ENCODE assay signal across 10 mouse cellular contexts in genomic region chr14:8216100-8216499, GRCm38 (mm10). TPM values are rescaled to one million over a fixed set of nuclear protein-coding genes. Genes with fewer than 3 reads are reported as not detected.
DNase-seq lines count a peak whose midpoint lies in the region; ATAC-seq and TF ChIP-seq lines count a peak whose summit lies in the region.
"Had no signal": no experiment of that assay in that cellular context is flagged by ENCODE, and none has a peak within 500 bp of the region (broad histone marks: within the 10 kb centered on the region; RNA-seq: fewer than 3 reads in every experiment).

No protein-coding gene starts in this region.

- H3K4me2 ChIP-seq in kidney, embryonic 14.5 days (replicated peaks; ENCODE audit: low read depth, low read length) = peak overlapping the region; percentile 84; the same call in 1 of the 2 replicates
- H3K4me2 ChIP-seq in liver, postnatal 0 days (ENCODE audit: low read depth, low read length) = peak overlapping the region; percentile 74

- no peaks in the 10 kb centered on the region for H3K27me3 ChIP-seq in kidney, embryonic 14.5 days (ENCODE audit: control insufficient read depth, insufficient read depth, low read length)
- H3K27me3 ChIP-seq in liver, postnatal 0 days (ENCODE audit: insufficient read depth, low read length) = no peaks in the 10 kb centered on the region

- WGBS in kidney, embryonic 14.5 days = 60% methylated on average over 5 of the region's 5 CpGs
- WGBS in liver, postnatal 0 days (ENCODE audit: insufficient replicate concordance) = 46% methylated on average over 5 of the region's 5 CpGs

- H3K27ac ChIP-seq in kidney, embryonic 14.5 days (ENCODE audit: low read depth, low read length) = no peak overlapping the region
- no peak overlapping the region for H3K27ac ChIP-seq in cortical plate, adult 2 months (ENCODE audit: insufficient read depth, low read length)
- 0 out of 2 replicates have a peak overlapping the region, but pooled peaks have one; percentile 1 for H3K27ac ChIP-seq in liver, postnatal 0 days (ENCODE audit: low read depth)

- no peaks in the 10 kb centered on the region for H3K36me3 ChIP-seq in kidney, embryonic 14.5 days (ENCODE audit: control insufficient read depth, insufficient read depth, low read length)
- H3K36me3 ChIP-seq in liver, postnatal 0 days (replicated peaks; ENCODE audit: insufficient read depth, low read length) = no peaks in the 10 kb centered on the region

- H3K4me1 ChIP-seq in kidney, embryonic 14.5 days (ENCODE audit: control insufficient read depth, insufficient read depth, low read length) = peaks cover 17% of the 10 kb centered on the region; the same call in 1 of the 2 replicates
- peaks cover 5% of the 10 kb centered on the region; the same call in 1 of the 2 replicates for H3K4me1 ChIP-seq in cortical plate, adult 2 months (ENCODE audit: control insufficient read depth, insufficient read depth, low read length)
- peaks cover 31% of the 10 kb centered on the region for H3K4me1 ChIP-seq in liver, postnatal 0 days (ENCODE audit: insufficient read depth)

- H3K9ac ChIP-seq in kidney, embryonic 14.5 days (ENCODE audit: low read depth, low read length) = no peak overlapping the region
- H3K9ac ChIP-seq in liver, postnatal 0 days (replicated peaks) = no peak overlapping the region

- no peak for TF ChIP-seq POLR2A in cortical plate, adult 2 months (IDR thresholded peaks at IDR 0.05; ENCODE audit: extremely low read depth, insufficient read depth, low read length)

- no peak for DNase-seq in kidney, adult 18-20 months
- DNase-seq in liver, postnatal 0 days = no peak
- no peak for DNase-seq in adrenal gland, postnatal 36 days
- DNase-seq in gastrocnemius, postnatal 4 days (ENCODE audit: low spot score in 2 of 2) = no peak

- no peaks in the 10 kb centered on the region for H3K9me3 ChIP-seq in kidney, embryonic 14.5 days (ENCODE audit: control insufficient read depth, low read length)
- H3K9me3 ChIP-seq in liver, postnatal 0 days (ENCODE audit: low read length) = no peaks in the 10 kb centered on the region

- no peak for TF ChIP-seq CTCF in cortical plate, adult 2 months (IDR thresholded peaks at IDR 0.05; ENCODE audit: extremely low read depth, insufficient read depth, low read length)
- TF ChIP-seq CTCF in liver, postnatal 0 days (IDR thresholded peaks at IDR 0.05; ENCODE audit: low read depth) = no peak

- H3K4me3 ChIP-seq in kidney, embryonic 14.5 days (ENCODE audit: low read length) = peak overlapping the region; percentile 69; the same call in 1 of the 2 replicates
- peak overlapping the region; percentile 99; the same call in 1 of the 2 replicates for H3K4me3 ChIP-seq in cortical plate, adult 2 months (ENCODE audit: insufficient read depth, low read length)
- H3K4me3 ChIP-seq in liver, postnatal 0 days (ENCODE audit: low read depth, low read length) = no peak overlapping the region

- no peak for TF ChIP-seq EP300 in liver, postnatal 0 days (IDR thresholded peaks at IDR 0.05; ENCODE audit: low read depth)

- ATAC-seq in kidney, embryonic 14.5 days (ENCODE audit: low FRiP score, low TSS enrichment) = no peak
- ATAC-seq in granulocyte monocyte progenitor cell, adult 5-6 weeks (replicated peaks; ENCODE audit: poor library complexity, severe bottlenecking) = peak; percentile 51
- ATAC-seq in liver, postnatal 0 days = no peak
- no peak for ATAC-seq in CD4-positive, CD25-positive, alpha-beta regulatory T cell, adult 4 months

RNA-seq across cellular contexts. Expression of gene Kctd6, which starts 2.2 kb away (rescaled TPM):
- polyA plus RNA-seq in kidney, embryonic 14.5 days (2014; fragmentation: Nextera tagmentation; extraction: Ambion mirVana) = 9.1 and 10.4 TPM in 2 replicates
- polyA plus RNA-seq in cortical plate, adult 2 months (2012; rRNA removed) = 36.7 and 38.8 TPM in 2 replicates
- 6.6 and 12.7 TPM in 2 replicates for total RNA-seq in granulocyte monocyte progenitor cell, adult 5-6 weeks (2014; fragmentation: Nextera tagmentation)
- total RNA-seq in granulocyte monocyte progenitor cell, adult 5-6 weeks (2017) = 6.2 and 6.6 TPM in 2 replicates
- 9.7 and 10.0 TPM in 2 replicates for polyA plus RNA-seq in liver, postnatal 0 days (2015; fragmentation: Nextera tagmentation; extraction: Ambion mirVana)
- total RNA-seq in adrenal gland, postnatal 36 days (2021) = 10 to 100 TPM; 14.3 to 15.2 TPM
- 10 to 100 TPM in 1 of 2 experiments, 1 to 10 TPM in 1; 7.7 to 11.5 TPM for total RNA-seq in gastrocnemius, postnatal 4 days (2021)
- polyA plus RNA-seq in CD4-positive, CD25-positive, alpha-beta regulatory T cell, adult 4 months (2017; shearing (Covaris generic)) = 1 to 10 TPM; 2.0 to 3.4 TPM

RNA-seq across cellular contexts. Expression of gene Acox2, which starts 43.1 kb away (rescaled TPM):
- polyA plus RNA-seq in kidney, embryonic 14.5 days (2014; fragmentation: Nextera tagmentation; extraction: Ambion mirVana) = not detected in 2 replicates
- polyA plus RNA-seq in cortical plate, adult 2 months (2012; rRNA removed) = 0.06 TPM in 2 replicates
- total RNA-seq in granulocyte monocyte progenitor cell, adult 5-6 weeks (2014; fragmentation: Nextera tagmentation) = not detected in 2 replicates
- total RNA-seq in granulocyte monocyte progenitor cell, adult 5-6 weeks (2017) = not detected in 2 replicates
- 64.9 and 66.7 TPM in 2 replicates for polyA plus RNA-seq in liver, postnatal 0 days (2015; fragmentation: Nextera tagmentation; extraction: Ambion mirVana)
- total RNA-seq in adrenal gland, postnatal 36 days (2021) = under 1 TPM; 0.50 to 0.92 TPM
- total RNA-seq in gastrocnemius, postnatal 4 days (2021) = 1 to 10 TPM in 1 of 2 experiments, not detected in 1; 1.0 TPM
- polyA plus RNA-seq in CD4-positive, CD25-positive, alpha-beta regulatory T cell, adult 4 months (2017; shearing (Covaris generic)) = not detected
- total RNA-seq: megakaryocyte-erythroid progenitor cell, adult 5-6 weeks had no signal
- polyA plus RNA-seq: erythroblast, embryonic 14.5 days had no signal

RNA-seq across cellular contexts. Expression of gene Pdhb, which starts 43.3 kb away (rescaled TPM):
- 231 and 247 TPM in 2 replicates for polyA plus RNA-seq in kidney, embryonic 14.5 days (2014; fragmentation: Nextera tagmentation; extraction: Ambion mirVana)
- polyA plus RNA-seq in cortical plate, adult 2 months (2012; rRNA removed) = 198 and 200 TPM in 2 replicates
- 102 and 123 TPM in 2 replicates for total RNA-seq in granulocyte monocyte progenitor cell, adult 5-6 weeks (2014; fragmentation: Nextera tagmentation)
- total RNA-seq in granulocyte monocyte progenitor cell, adult 5-6 weeks (2017) = 143 and 158 TPM in 2 replicates
- polyA plus RNA-seq in liver, postnatal 0 days (2015; fragmentation: Nextera tagmentation; extraction: Ambion mirVana) = 119 and 125 TPM in 2 replicates
- 100 to 1,000 TPM; 349 to 451 TPM for total RNA-seq in adrenal gland, postnatal 36 days (2021)
- total RNA-seq in gastrocnemius, postnatal 4 days (2021) = 100 to 1,000 TPM; 273 to 282 TPM
- 100 to 1,000 TPM; 139 to 163 TPM for polyA plus RNA-seq in CD4-positive, CD25-positive, alpha-beta regulatory T cell, adult 4 months (2017; shearing (Covaris generic))

Comparison
In these comparisons a context has a peak if more than half of its experiments do, and no peak if none do; other contexts are left out.
1. RNA of gene Acox2, which starts 43.1 kb away (polyA plus RNA-seq): 64.9 to 66.7 TPM in liver, postnatal 0 days; not detected in CD4-positive, CD25-positive, alpha-beta regulatory T cell, adult 4 months, 0.06 TPM in cortical plate, adult 2 months and not detected in kidney, embryonic 14.5 days; every median in the first group is over 10 times any median in the second.